Mouse (Mus musculus): ENCODE results near the gene Cry2. TPM values are rescaled to one million over a fixed set of nuclear protein-coding genes. Genes with fewer than 3 reads are reported as not detected.
A peak's percentile ranks its signal among the peaks of the same experiment; 100 is the strongest.

The Cry2 gene
- total and polyA plus RNA-seq, 2 experiments from 2014 or later: 36.7 to 43.2 TPM

GRCm38 (mm10) chr2:92430089-92430488 is 3.8 kb downstream of the Cry2 start:
- Histone ChIP-seq H3K4me1 (ENCODE audit: insufficient read depth) (peaks cover 43% of the 10 kb centered on the region), H3K9me3 (ENCODE audit: low read length) (no peaks in the 10 kb centered on the region), H3K4me3 (ENCODE audit: low read depth, low read length) (no peak overlapping the region), H3K9ac (peak overlapping the region; percentile 88; the same call in 1 of the 2 replicates), H3K27ac (ENCODE audit: low read depth, low read length) (no peak overlapping the region), H3K36me3 (ENCODE audit: insufficient read depth) (peaks cover 9% of the 10 kb centered on the region; the same call in 1 of the 2 replicates), H3K4me2 (ENCODE audit: low read depth) (no peak overlapping the region), H3K27me3 (ENCODE audit: insufficient read depth, low read length) (no peaks in the 10 kb centered on the region)
- no peak for DNase-seq
- WGBS: 83% methylated on average over 2 of the region's 2 CpGs
- no peak for ATAC-seq
- no peak for TF ChIP-seq CTCF (IDR thresholded peaks at IDR 0.05; ENCODE audit: low read depth)

DNA sequence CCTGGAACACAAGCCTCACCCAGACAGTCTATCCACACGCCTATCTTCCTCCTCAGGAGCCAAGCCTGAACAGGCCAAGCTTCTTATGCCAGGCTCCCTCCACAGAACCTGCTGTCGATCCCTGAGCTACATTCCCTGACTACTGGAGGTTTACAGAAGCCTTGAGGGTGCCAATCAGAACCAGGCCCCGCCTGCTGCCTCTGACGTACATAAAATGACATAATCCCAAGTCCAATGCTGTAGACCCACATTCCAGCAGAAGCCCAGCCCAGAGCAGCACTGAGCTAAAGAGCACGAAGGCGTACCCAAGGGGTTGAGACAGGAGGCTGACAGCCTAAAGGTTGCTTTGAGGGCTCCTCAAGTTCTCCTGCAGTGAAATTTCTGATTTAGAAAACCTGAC is 6.0 kb downstream of the Cry2 start:
- no peak overlapping the region for H3K9ac ChIP-seq
- H3K4me1 ChIP-seq (ENCODE audit: insufficient read depth): peaks cover 36% of the 10 kb centered on the region
- TF ChIP-seq CTCF (IDR thresholded peaks at IDR 0.05; ENCODE audit: low read depth): no peak
- peak overlapping the region; percentile 68 for H3K27ac ChIP-seq (ENCODE audit: low read depth, low read length)
- H3K27me3 ChIP-seq (ENCODE audit: insufficient read depth, low read length): no peaks in the 10 kb centered on the region
- ATAC-seq: peak; percentile 67
- H3K36me3 ChIP-seq (ENCODE audit: insufficient read depth): peaks cover 21% of the 10 kb centered on the region
- DNase-seq: peak; percentile 74
- H3K4me3 ChIP-seq (ENCODE audit: low read depth, low read length): no peak overlapping the region
- H3K9me3 ChIP-seq (ENCODE audit: low read length): no peaks in the 10 kb centered on the region
- peak overlapping the region; percentile 15; the same call in 1 of the 2 replicates for H3K4me2 ChIP-seq (ENCODE audit: low read depth)
- WGBS: 41% methylated on average over 6 of the region's 6 CpGs

- H3K9ac ChIP-seq: no peak overlapping the region
- 50% methylated on average over 3 of the region's 3 CpGs for WGBS
- ATAC-seq: no peak
These were observed 7.4 kb downstream of the Cry2 start for GRCm38 (mm10) chr2:92426426-92426825.

GRCm38 (mm10) chr2:92425366-92425765 is 8.5 kb downstream of the Cry2 start:
- ATAC-seq: no peak
- H3K9me3 ChIP-seq (ENCODE audit: low read length): no peaks in the 10 kb centered on the region
- H3K27ac ChIP-seq (ENCODE audit: low read depth, low read length): peak overlapping the region; percentile 77
- H3K4me3 ChIP-seq (ENCODE audit: low read depth, low read length): no peak overlapping the region
- no peak overlapping the region for H3K9ac ChIP-seq
- no peak overlapping the region for H3K4me2 ChIP-seq (ENCODE audit: low read depth)
- no peak for TF ChIP-seq CTCF (IDR thresholded peaks at IDR 0.05; ENCODE audit: low read depth)
- no peak for DNase-seq
- H3K36me3 ChIP-seq (ENCODE audit: insufficient read depth): peaks cover 45% of the 10 kb centered on the region
- H3K27me3 ChIP-seq (ENCODE audit: insufficient read depth, low read length): no peaks in the 10 kb centered on the region
- 59% methylated on average over 4 of the region's 4 CpGs for WGBS
- H3K4me1 ChIP-seq (ENCODE audit: insufficient read depth): peaks cover 18% of the 10 kb centered on the region

More at GRCm38 (mm10) chr2:92426426-92426825, 7.4 kb downstream of the Cry2 start:
- no peaks in the 10 kb centered on the region for H3K9me3 ChIP-seq (ENCODE audit: low read length)
- no peak overlapping the region for H3K4me3 ChIP-seq (ENCODE audit: low read depth, low read length)
- H3K27me3 ChIP-seq (ENCODE audit: insufficient read depth, low read length): no peaks in the 10 kb centered on the region
- peaks cover 35% of the 10 kb centered on the region for H3K36me3 ChIP-seq (ENCODE audit: insufficient read depth)
- no peak overlapping the region for H3K4me2 ChIP-seq (ENCODE audit: low read depth)
- H3K27ac ChIP-seq (ENCODE audit: low read depth, low read length): peak overlapping the region; percentile 77; the same call in 1 of the 2 replicates
- no peak for TF ChIP-seq CTCF (IDR thresholded peaks at IDR 0.05; ENCODE audit: low read depth)
- H3K4me1 ChIP-seq (ENCODE audit: insufficient read depth): peaks cover 24% of the 10 kb centered on the region
- DNase-seq: no peak

DNA sequence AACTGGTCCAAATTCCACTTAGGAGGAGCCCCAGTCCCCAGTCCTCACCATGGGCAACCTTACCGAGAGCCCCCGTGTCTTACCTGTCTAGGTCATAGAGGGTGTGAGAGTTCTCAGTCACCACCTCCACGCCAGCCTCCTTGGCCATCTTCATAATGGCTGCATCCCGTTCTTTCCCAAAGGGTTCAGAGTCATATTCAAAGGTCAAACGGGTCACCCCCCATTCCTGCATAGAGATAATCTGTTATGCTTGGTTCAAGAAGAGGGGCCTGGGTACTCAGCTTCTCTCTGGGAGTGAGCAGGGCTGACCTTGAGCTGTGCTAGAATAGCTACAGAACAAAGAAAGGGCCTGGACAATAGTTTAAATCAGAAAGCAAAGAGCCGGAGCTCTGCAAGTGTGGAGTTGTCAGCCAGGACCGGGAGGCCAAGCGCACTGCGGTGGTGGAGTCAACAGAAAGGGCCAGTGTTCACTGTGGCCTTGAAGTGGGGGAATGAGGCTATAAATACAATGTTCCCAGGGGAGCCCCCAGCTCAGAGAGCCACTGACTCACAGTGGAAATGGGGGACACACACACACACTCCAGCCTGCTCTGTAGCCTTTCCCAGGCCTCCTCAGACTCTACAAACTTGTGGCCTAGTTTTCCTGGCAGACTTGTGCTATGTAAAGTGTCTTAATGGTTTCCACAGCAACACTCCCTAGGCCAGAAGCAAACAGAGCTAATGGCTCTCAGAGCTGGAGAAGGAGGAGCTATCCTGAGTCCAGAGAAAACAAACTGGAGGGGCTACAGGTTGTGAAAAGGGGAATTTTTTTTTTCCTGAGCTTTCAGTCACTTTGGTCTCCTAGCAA is 9.2 kb downstream of the Cry2 start:
- TF ChIP-seq CTCF (IDR thresholded peaks at IDR 0.05; ENCODE audit: low read depth): no peak
- H3K9me3 ChIP-seq (ENCODE audit: low read length): no peaks in the 10 kb centered on the region
- peaks cover 52% of the 10 kb centered on the region for H3K36me3 ChIP-seq (ENCODE audit: insufficient read depth)
- peak; percentile 60 for DNase-seq
- peaks cover 18% of the 10 kb centered on the region for H3K4me1 ChIP-seq (ENCODE audit: insufficient read depth)
- no peaks in the 10 kb centered on the region for H3K27me3 ChIP-seq (ENCODE audit: insufficient read depth, low read length)
- WGBS: 41% methylated on average over 9 of the region's 9 CpGs
- H3K27ac ChIP-seq (ENCODE audit: low read depth, low read length): peak overlapping the region; percentile 77
- no peak overlapping the region for H3K4me2 ChIP-seq (ENCODE audit: low read depth)
- ATAC-seq: peak; percentile 73
- no peak overlapping the region for H3K4me3 ChIP-seq (ENCODE audit: low read depth, low read length)
- H3K9ac ChIP-seq: no peak overlapping the region

- Histone ChIP-seq H3K4me1 (ENCODE audit: insufficient read depth) (peaks cover 16% of the 10 kb centered on the region), H3K36me3 (ENCODE audit: insufficient read depth) (peaks cover 60% of the 10 kb centered on the region), H3K4me2 (ENCODE audit: low read depth) (no peak overlapping the region), H3K4me3 (ENCODE audit: low read depth, low read length) (no peak overlapping the region), H3K9me3 (ENCODE audit: low read length) (no peaks in the 10 kb centered on the region), H3K9ac (no peak overlapping the region), H3K27ac (ENCODE audit: low read depth, low read length) (peak overlapping the region; percentile 77), H3K27me3 (ENCODE audit: insufficient read depth, low read length) (no peaks in the 10 kb centered on the region)
- ATAC-seq (peak; percentile 62), DNase-seq (peak; percentile 72)
- TF ChIP-seq CTCF (IDR thresholded peaks at IDR 0.05; ENCODE audit: low read depth): no peak
- WGBS: 48% methylated on average over 9 of the region's 9 CpGs
These were observed 10.0 kb downstream of the Cry2 start for GRCm38 (mm10) chr2:92423702-92424461.

All from forebrain, postnatal 0 days (tissue).